12 mouse cellular contexts compared by ENCODE assay signal in genomic region chr5:130182541-130182821, GRCm38 (mm10).
"Had no signal": no experiment of that assay in that cellular context is flagged by ENCODE, and none has a peak within 500 bp of the region (broad histone marks: within the 10 kb centered on the region; RNA-seq: fewer than 3 reads in every experiment).

No protein-coding gene starts in this region.

- H3K36me3 ChIP-seq: midbrain, embryonic 13.5 days had no signal

- DNase-seq: kidney, adult 18-20 months; kidney, postnatal 14 days; liver; liver, embryonic 13.5 days; liver, postnatal 0 days; right cerebral cortex, postnatal 14 days; thymus, postnatal 36 days had no signal

- H3K9me3 ChIP-seq: kidney, embryonic 15.5 days; limb, embryonic 12.5 days; liver, embryonic 13.5 days; midbrain, embryonic 13.5 days had no signal

- H3K4me3 ChIP-seq: kidney, embryonic 15.5 days; left cerebral cortex, adult 2 months; limb, embryonic 12.5 days; liver, embryonic 13.5 days; midbrain, embryonic 13.5 days had no signal

- ATAC-seq: liver, postnatal 0 days; midbrain, embryonic 13.5 days had no signal

- H3K4me1 ChIP-seq: limb, embryonic 12.5 days had no signal

- H3K4me2 ChIP-seq: kidney, embryonic 15.5 days; limb, embryonic 12.5 days; liver, embryonic 13.5 days; midbrain, embryonic 13.5 days had no signal

- H3K9ac ChIP-seq: kidney, embryonic 15.5 days; limb, embryonic 12.5 days; liver, embryonic 13.5 days; liver, postnatal 0 days; midbrain, embryonic 13.5 days had no signal

- H3K27ac ChIP-seq: kidney, embryonic 15.5 days; left cerebral cortex, adult 2 months; limb, embryonic 12.5 days; liver, embryonic 13.5 days; macrophage; midbrain, embryonic 13.5 days had no signal

- H3K27me3 ChIP-seq: kidney, embryonic 15.5 days; limb, embryonic 12.5 days; liver, embryonic 13.5 days; midbrain, embryonic 13.5 days had no signal
